Comparison of ENCODE assay signal across 22 mouse cellular contexts in genomic region chr13:53145511-53145910, GRCm38 (mm10).
DNase-seq lines count a peak whose midpoint lies in the region; ATAC-seq lines count a peak whose summit lies in the region.
"Had no signal": no experiment of that assay in that cellular context is flagged by ENCODE, and none has a peak within 500 bp of the region (broad histone marks: within the 10 kb centered on the region; RNA-seq: fewer than 3 reads in every experiment).

No protein-coding gene starts in this region.

- no peak for ATAC-seq in cerebellum, adult (ENCODE audit: insufficient number of reproducible peaks, low FRiP score, low TSS enrichment)
- ATAC-seq in intestine, embryonic 16.5 days = no peak
- ATAC-seq: activated CD4-positive, CD25-positive, alpha-beta regulatory T cell, adult 4 months; forebrain, embryonic 15.5 days had no signal

- H3K9ac ChIP-seq in intestine, embryonic 16.5 days (ENCODE audit: low read depth, low read length) = no peak overlapping the region
- H3K9ac ChIP-seq: embryonic facial prominence, embryonic 13.5 days; forebrain, embryonic 12.5 days; forebrain, embryonic 15.5 days; hindbrain, embryonic 12.5 days; hindbrain, embryonic 15.5 days had no signal

- no peaks in the 10 kb centered on the region for H3K9me3 ChIP-seq in intestine, embryonic 16.5 days (ENCODE audit: control insufficient read depth, low read length)
- H3K9me3 ChIP-seq: embryonic facial prominence, embryonic 10.5 days; embryonic facial prominence, embryonic 13.5 days; forebrain, embryonic 12.5 days; forebrain, embryonic 15.5 days; hindbrain, embryonic 12.5 days; hindbrain, embryonic 15.5 days had no signal

- WGBS in intestine, embryonic 16.5 days = 62% methylated on average over 3 of the region's 3 CpGs

- H3K4me3 ChIP-seq in intestine, embryonic 16.5 days (ENCODE audit: low read length) = no peak overlapping the region
- H3K4me3 ChIP-seq: embryonic facial prominence, embryonic 10.5 days; embryonic facial prominence, embryonic 13.5 days; erythroblast, embryonic 14.5 days; forebrain, embryonic 12.5 days; forebrain, embryonic 15.5 days; hindbrain, embryonic 12.5 days; hindbrain, embryonic 15.5 days had no signal

- peaks cover 9% of the 10 kb centered on the region for H3K4me1 ChIP-seq in intestine, embryonic 16.5 days (ENCODE audit: control insufficient read depth, insufficient read depth, low read length)
- H3K4me1 ChIP-seq: hindbrain, embryonic 15.5 days had no signal

- H3K36me3 ChIP-seq in intestine, embryonic 16.5 days (ENCODE audit: control insufficient read depth, insufficient read depth, low read length) = no peaks in the 10 kb centered on the region; the same call in 1 of the 2 replicates
- H3K36me3 ChIP-seq: forebrain, embryonic 12.5 days; forebrain, embryonic 15.5 days; hindbrain, embryonic 12.5 days; hindbrain, embryonic 15.5 days had no signal

- DNase-seq in cerebellum, adult 11 months = peak; percentile 10
- peak; percentile 3 for DNase-seq in cerebellum, adult 8-10 months
- peak; percentile 42 to 43 for DNase-seq in cerebellum, postnatal 10 days
- no peak for DNase-seq in lung, postnatal 25 days (ENCODE audit: low spot score)
- no peak for DNase-seq in lung, postnatal 4 days
- DNase-seq: adrenal gland, adult 8-10 months; adrenal gland, postnatal 25 days; embryo, embryonic 11 days; gastrocnemius, postnatal 10 days; gastrocnemius, postnatal 36 days; kidney, adult 11 months had no signal

- H3K27me3 ChIP-seq in intestine, embryonic 16.5 days (replicated peaks; ENCODE audit: control insufficient read depth, insufficient read depth, low read length) = no peaks in the 10 kb centered on the region
- H3K27me3 ChIP-seq: embryonic facial prominence, embryonic 13.5 days; forebrain, embryonic 12.5 days; forebrain, embryonic 15.5 days; hindbrain, embryonic 12.5 days; hindbrain, embryonic 15.5 days had no signal

- no peak overlapping the region for H3K4me2 ChIP-seq in intestine, embryonic 16.5 days (ENCODE audit: low read depth, low read length)
- H3K4me2 ChIP-seq: embryonic facial prominence, embryonic 13.5 days; forebrain, embryonic 12.5 days; forebrain, embryonic 15.5 days; heart, embryonic 11.5 days; hindbrain, embryonic 12.5 days; hindbrain, embryonic 15.5 days had no signal

- H3K27ac ChIP-seq in intestine, embryonic 16.5 days (ENCODE audit: low read length) = no peak overlapping the region
- H3K27ac ChIP-seq: embryonic facial prominence, embryonic 10.5 days; embryonic facial prominence, embryonic 13.5 days; forebrain, embryonic 12.5 days; forebrain, embryonic 15.5 days; hindbrain, embryonic 12.5 days; hindbrain, embryonic 15.5 days had no signal

Comparison
In these comparisons a context has a peak if more than half of its experiments do, and no peak if none do; other contexts are left out.
1. DNase-seq: peak in cerebellum, adult 11 months (single experiment), cerebellum, adult 8-10 months (single experiment) and cerebellum, postnatal 10 days (2 of 2); none in lung, postnatal 25 days (single experiment) and lung, postnatal 4 days (0 of 2).